Mouse (Mus musculus): Measurements from ENCODE around the gene Gm21789.
"Not testable (repeated sequence)": the region's sequence is repeated elsewhere in the genome, so short reads cannot be mapped to it uniquely, and the experiment has no call there.

Gene Gm21789

DNA sequence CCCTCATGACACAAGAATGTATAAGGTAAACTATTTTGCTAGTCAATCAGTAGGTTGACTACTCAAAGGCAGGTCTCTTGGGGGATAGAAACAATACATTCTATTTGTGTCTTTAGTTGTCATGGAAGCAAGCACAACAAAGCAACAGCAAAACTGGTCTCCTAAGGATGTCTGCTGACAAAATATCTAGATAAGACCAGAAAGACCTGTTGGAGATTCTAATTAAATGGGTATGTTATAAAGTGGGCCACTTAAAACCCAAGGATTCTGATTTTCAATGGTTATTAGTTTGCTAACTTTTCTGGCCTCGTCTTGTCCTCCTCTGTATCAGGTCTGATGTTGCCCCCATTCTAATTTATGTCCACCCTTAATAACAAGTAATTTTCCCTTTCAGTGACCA lies at the start of gene Gm21789:
Gene Gm21789, plus strand, starts transcription at position 301 of the 400 bp plus-strand sequence.
- DNase-seq, result not testable (repeated sequence)

- not testable (repeated sequence) for DNase-seq
Observed at GRCm38 (mm10) chrX:32894325-32894724, 47.2 kb upstream of the Gm21789 start, which contains the start of gene Btbd35f30. Gene Btbd35f30, plus strand, starts transcription at chrX:32894625.

GRCm38 (mm10) chrX:32973597-32973996 lies 32.0 kb downstream of the Gm21789 start, which contains the start of gene Btbd35f5:
Gene Btbd35f5, plus strand, starts transcription at chrX:32973897.
- not testable (repeated sequence) for DNase-seq

All from B cell, adult 2 months (primary cell).